Mouse (Mus musculus) brain, embryonic 18.5 days (tissue): ENCODE measurements at regions not wholly inside any gene's neighbourhood (a gene's known extent, or its start where the extent isn't known, plus 50 kb on each side); places are given as distances from the start of the nearest gene placed in this dataset.

Experiments used
- DNase-seq: peaks from one replicate; pipeline ENCODE4 v3.0.0-alpha.2; 2012; ENCODE audit warnings: low read depth, low spot score

DNA sequence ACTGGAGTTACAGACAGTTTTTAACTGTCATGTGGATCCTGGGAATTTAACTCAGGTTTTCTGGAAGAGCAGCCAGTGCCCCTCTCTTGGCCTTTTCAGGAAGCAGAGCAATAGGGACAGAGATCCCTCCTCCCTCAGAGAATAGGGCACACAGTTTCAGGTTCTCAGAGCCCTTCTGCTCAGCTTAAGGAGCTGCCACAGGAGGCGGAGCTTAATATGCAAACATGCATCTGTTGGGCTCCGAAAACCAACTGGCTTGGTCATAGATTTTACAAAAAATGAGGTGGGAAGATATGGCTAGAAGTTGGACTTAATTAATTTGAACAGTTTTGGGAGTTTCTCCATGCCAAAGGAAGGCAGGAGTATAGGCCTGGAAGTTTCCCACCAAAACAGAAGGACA is 61.9 kb upstream of the Znrf2 start:
- DNase-seq = no peak

DNA sequence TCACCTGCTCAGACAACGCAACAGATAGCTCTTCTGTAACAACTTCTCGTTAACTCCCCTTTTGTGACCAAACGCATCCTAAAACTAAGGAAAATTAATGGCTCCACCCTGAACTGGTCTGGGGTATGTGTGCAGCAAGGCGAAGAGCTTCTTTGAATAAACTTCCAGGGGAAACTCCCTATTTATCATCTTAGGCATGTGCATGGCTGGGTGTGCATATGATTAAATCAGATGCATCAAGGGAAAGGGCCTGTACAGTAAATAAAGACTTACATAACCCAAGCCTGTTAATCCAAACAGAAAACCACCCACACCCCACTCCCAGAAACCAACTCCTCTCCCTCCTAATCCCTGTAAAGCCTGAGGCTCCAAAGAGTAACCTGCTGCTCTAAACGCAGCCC is 59.2 kb upstream of the Znrf2 start:
- DNase-seq = no peak

DNA sequence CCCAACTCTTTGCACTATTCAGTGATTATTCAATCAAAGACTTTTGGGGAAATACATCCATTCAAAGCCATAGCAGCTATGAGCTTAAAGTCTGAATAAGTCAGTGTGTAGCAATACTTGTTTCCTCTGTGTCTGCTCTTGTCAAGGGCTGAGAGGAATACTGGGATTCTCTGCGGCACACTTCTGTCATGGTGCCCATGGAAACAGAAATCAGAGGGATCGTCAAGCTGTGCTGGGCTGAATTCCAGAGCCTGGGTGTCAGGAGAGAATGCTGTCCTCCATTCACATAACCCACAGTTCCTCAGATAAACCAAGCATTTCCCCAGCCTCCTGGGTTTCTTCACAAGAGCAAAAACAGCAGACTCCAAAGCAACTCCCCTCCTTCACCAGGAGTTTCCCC is 58.6 kb upstream of the Znrf2 start:
- peak; percentile 75 for DNase-seq

DNA sequence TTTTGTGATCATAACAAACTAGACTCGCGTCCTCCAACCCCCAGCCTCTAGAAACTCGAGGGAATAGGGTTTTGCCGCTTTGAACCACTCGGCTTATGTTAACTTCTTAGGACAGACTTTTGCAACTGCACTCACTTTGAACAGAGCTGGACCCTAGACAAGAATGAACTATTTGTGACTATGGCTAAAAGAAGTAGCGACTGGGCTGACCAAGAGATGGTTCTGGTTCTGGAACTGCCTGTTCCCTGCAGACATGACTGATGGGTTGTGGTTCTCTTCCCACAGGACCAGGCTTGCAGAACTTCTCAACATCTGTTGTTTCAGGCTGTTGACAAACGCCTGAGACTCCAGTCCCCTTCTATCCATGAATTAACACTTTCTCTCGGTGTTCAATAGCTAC is 57.5 kb upstream of the Znrf2 start:
- DNase-seq = no peak

DNA sequence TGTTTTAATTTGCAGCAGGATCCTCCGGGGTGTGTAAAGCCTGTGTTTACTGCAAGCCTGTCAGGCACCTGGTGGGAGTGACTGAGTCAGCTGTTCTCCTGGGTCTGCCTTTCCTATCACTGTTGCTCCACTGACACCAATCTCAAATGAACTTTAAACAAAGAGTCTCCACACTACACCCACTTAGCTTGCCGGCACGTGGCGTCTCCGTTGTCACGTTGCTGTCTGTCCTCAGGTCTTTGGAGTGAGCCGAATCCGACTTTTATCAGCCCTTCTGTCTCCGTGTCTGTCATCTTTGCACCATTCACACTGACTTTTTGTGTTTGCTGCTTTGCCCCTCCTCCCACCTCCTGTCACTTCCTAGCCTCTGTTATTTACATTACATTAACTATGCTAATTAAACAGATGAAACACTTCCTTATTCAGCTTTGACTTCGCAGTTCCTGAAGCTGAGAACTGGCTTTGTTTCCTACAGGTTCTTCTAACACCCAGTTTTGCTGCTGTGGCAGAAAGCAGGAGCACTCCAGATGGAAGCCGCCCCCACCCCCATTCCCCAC is 56.7 kb upstream of the Znrf2 start:
- peak; percentile 69 for DNase-seq

DNA sequence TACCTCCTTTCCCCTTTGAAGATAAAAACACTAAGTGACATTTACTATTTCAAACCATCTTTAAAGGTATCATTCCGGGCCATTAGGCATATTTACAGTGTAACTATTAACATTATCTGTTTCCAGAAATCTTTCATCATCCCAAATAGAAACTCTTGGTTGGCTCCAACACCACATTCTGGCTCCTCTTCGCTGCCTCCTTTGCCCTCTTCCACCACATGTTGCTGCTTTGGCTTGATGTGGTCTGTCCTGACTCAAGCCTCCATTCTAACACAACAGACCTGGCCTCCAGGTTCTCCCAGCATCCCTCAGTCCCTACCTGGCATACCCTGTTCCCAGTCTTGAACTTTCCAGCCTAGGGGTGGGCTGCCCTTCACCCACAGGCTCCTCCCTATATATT is 56.2 kb upstream of the Znrf2 start:
- no peak for DNase-seq

DNA sequence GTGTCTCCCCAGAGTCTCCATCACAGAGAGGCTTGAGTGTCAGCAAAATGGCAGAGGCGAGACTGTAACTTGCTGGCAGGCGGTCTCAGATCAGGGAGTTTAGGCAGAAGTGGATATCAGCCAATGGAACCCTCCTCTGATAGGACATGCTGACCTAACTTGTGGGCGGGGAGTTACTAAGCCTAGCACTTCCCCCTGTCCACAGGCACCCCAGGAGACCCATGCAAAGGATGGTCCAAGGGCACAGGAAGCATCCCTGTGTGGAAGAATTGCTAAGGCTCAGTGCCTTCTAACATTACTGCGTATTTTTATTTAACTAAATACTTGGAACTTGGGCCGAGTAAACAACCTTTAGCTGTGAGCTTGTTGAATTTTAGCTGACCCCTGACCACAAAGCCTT is 54.7 kb upstream of the Znrf2 start:
- DNase-seq = no peak

DNA sequence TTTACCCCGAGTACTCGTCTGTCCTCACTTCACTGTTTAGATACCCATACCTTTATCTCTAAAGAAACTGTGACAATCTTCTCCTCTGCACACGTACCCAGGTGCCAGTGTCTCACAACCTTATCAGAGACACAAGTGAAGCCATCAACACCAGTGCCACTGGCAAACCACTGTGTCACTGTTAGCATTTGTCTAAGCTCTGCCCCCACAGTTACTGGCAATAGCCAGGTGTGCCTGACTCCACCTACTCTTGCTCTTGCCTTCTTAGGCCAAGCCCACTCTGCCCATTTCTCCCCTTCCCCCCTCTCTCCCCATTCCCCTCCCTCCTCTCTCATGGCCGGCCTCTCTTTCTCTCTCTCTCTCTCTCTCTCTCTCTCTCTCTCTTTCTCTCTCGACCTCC is 54.2 kb upstream of the Znrf2 start:
- DNase-seq = no peak

DNA sequence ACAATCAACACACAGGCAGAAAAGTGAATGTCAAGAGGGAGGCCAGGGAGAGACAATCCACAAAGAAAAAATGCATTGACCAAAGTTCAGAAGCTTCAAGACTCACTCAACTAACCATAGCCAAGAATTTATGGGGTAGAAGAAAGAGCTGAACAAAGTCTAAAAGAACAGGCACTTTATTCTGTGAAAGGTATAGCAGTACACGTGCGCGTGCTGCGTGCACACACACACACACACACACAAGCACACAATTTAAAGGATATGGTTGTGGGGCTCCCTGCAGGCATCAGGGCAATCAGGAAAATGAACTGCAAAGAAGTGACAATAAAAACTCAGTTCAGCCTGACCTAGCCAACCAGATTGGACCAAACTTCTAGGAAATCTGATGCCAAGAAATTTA is 53.0 kb upstream of the Znrf2 start:
- no peak for DNase-seq

DNA sequence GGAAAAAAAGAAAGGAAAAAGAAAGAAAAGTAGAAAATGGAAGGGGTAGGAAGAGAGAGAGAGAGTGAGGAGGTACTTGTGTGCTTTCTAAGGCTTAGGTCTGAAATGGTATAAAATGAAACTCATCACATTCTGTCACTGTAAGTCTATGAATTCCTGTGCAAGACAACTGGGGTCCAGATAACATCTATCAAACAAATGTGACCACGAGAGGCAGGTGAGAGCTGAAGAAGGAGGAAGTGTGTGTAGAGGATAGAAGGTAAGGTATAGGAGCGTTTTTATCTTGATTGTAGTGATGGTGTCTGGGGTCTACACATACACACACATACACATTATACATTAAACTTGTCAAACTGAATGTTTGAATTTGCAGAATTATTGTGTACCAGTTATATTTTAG is 51.0 kb upstream of the Znrf2 start:
- DNase-seq = no peak

DNA sequence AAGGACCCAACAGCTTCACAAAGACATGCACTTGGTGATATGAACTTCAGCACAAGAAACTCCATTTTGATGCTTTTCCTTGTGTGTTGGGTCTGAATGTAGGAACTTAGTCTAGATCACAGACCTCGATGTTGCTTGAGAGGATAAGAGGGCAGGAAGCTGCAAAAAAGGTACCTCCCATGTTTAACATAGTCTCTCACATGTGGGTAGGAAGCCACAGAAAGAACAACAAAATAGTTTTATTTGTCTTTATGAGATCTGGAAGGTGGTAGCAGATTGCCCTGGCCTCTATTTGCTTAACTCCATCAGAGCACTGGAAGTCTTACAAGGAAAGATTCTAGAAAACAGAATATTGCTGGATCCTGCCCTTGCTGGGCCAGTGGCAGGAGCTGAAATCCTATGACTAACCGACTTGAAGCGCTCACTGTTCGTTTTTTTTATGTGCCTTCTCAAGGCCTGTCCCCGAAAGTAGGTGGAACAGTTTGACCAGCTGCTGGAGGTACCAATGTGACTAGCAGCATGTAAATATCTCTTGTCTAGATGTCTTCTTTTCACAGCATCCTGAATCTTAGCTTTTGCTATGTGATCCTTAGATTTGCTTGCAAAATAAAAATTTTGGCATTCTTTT is 50.1 kb upstream of the Znrf2 start:
- DNase-seq = no peak
